Mouse (Mus musculus) CH12.LX (cell line): Measurements from ENCODE around the gene Zkscan6. TPM values are rescaled to one million over a fixed set of nuclear protein-coding genes. Genes with fewer than 3 reads are reported as not detected.

Experiments
- DNase-seq: peaks from one replicate; pipeline ENCODE4 v3.0.0-alpha.2; 2013; ENCODE audit errors: extremely low read depth
- H3K27ac ChIP-seq: 2 replicates; pipeline ENCODE4 v1.5.1; 2012; ENCODE audit warnings: low read depth, mild to moderate bottlenecking, control low read depth, moderate library complexity; ENCODE audit not compliant: insufficient read depth
- H3K27me3 ChIP-seq: replicated peaks from 2 replicates; pipeline ENCODE3; 2012; ENCODE audit warnings: inconsistent platforms
- H3K36me3 ChIP-seq, 2 experiments: replicated peaks in 1 of 2; 2 replicates each; pipeline versions ENCODE3 to v1.6.1; 2012; ENCODE audit warnings: inconsistent platforms in 1 of 2, low read length in 1 of 2, mild to moderate bottlenecking in 1 of 2, mixed read lengths in 1 of 2, moderate library complexity in 1 of 2; ENCODE audit not compliant: control insufficient read depth in 1 of 2, insufficient read depth in 1 of 2
- H3K4me1 ChIP-seq, 2 experiments: 2 replicates each; pipeline ENCODE4 v1.6.1; 2012; ENCODE audit warnings: inconsistent platforms in 1 of 2, moderate library complexity in 1 of 2; ENCODE audit not compliant: insufficient read depth in 2 of 2, control insufficient read depth in 1 of 2
- H3K4me2 ChIP-seq: 2 replicates; pipeline ENCODE4 v1.6.1; 2012; ENCODE audit warnings: low read depth, mild to moderate bottlenecking, control low read depth; ENCODE audit not compliant: poor library complexity, insufficient read depth, severe bottlenecking
- H3K4me3 ChIP-seq, 3 experiments: fragments of 150-350 bp in 1 of 3; sonication (generic) in 1 of 3; replicated peaks in 1 of 3; 2 replicates each; pipeline versions ENCODE3 to v1.5.1; 2011 to 2012; ENCODE audit warnings: low read depth in 2 of 3, low read length in 2 of 3, mild to moderate bottlenecking in 2 of 3, moderate library complexity in 2 of 3, control low read depth in 1 of 3, improper control_type of control experiment in 1 of 3, inconsistent platforms in 1 of 3, mixed read lengths in 1 of 3; ENCODE audit not compliant: poor library complexity in 1 of 3
- H3K79me2 ChIP-seq: replicated peaks from 2 replicates; pipeline ENCODE4 v1.6.1; 2012; ENCODE audit warnings: mild to moderate bottlenecking, moderate library complexity; ENCODE audit not compliant: control insufficient read depth, poor library complexity, insufficient read depth, severe bottlenecking; ENCODE audit errors: extremely low read depth
- H3K9ac ChIP-seq: 2 replicates; pipeline ENCODE4 v1.6.1; 2012; ENCODE audit warnings: low read depth, mild to moderate bottlenecking, control low read depth, moderate library complexity; ENCODE audit not compliant: insufficient read depth
- H3K9me3 ChIP-seq: replicated peaks from 2 replicates; pipeline ENCODE3; 2012; ENCODE audit warnings: low read length, inconsistent platforms, mixed read lengths
- BHLHE40 ChIP-seq: IDR thresholded peaks from 2 replicates; pipeline ENCODE4 v1.6.1; 2011; ENCODE audit warnings: mild to moderate bottlenecking, low read depth, low read length, improper control_type of control experiment
- CHD1 ChIP-seq: IDR thresholded peaks from 2 replicates; pipeline ENCODE4 v1.6.1; 2012; ENCODE audit warnings: low read depth, low read length, improper control_type of control experiment, inconsistent platforms
- CTCF ChIP-seq, 2 experiments: IDR thresholded peaks in 1 of 2; conservative IDR thresholded peaks in 1 of 2; 2 replicates each; pipeline ENCODE4 v1.5.1; 2011 to 2012; ENCODE audit warnings: low read depth in 2 of 2, low read length in 2 of 2, improper control_type of control experiment in 1 of 2, inconsistent platforms in 1 of 2, mild to moderate bottlenecking in 1 of 2, moderate library complexity in 1 of 2
- ELF1 ChIP-seq: IDR thresholded peaks from 2 replicates; pipeline ENCODE4 v1.6.1; 2014; ENCODE audit warnings: low read depth, mild to moderate bottlenecking, inconsistent platforms, low read length, improper control_type of control experiment
- ETS1 ChIP-seq: conservative IDR thresholded peaks from 2 replicates; pipeline ENCODE4 v1.6.1; 2012; ENCODE audit warnings: low read depth, mild to moderate bottlenecking, inconsistent platforms, low read length, improper control_type of control experiment, moderate library complexity
- GABPA ChIP-seq: IDR thresholded peaks from 2 replicates; pipeline ENCODE4 v1.6.1; 2012; ENCODE audit warnings: low read depth, low read length, improper control_type of control experiment, inconsistent platforms; ENCODE audit not compliant: insufficient replicate concordance
- HCFC1 ChIP-seq: IDR thresholded peaks from 2 replicates; pipeline ENCODE4 v1.6.1; 2012; ENCODE audit warnings: low read depth, mild to moderate bottlenecking, inconsistent platforms, low read length, improper control_type of control experiment
- JUND ChIP-seq: conservative IDR thresholded peaks from 2 replicates; pipeline ENCODE4 v1.6.1; 2011; ENCODE audit warnings: low read depth, low read length, improper control_type of control experiment
- KAT2A ChIP-seq: IDR thresholded peaks from 2 replicates; pipeline ENCODE4 v1.6.1; 2012; ENCODE audit warnings: low read length, improper control_type of control experiment, inconsistent platforms; ENCODE audit not compliant: insufficient replicate concordance
- MAFK ChIP-seq: IDR thresholded peaks from 2 replicates; pipeline ENCODE4 v1.6.1; 2011; ENCODE audit warnings: low read length, improper control_type of control experiment; ENCODE audit not compliant: insufficient replicate concordance
- MAZ ChIP-seq: IDR thresholded peaks from 2 replicates; pipeline ENCODE4 v1.6.1; 2012; ENCODE audit warnings: low read depth, mild to moderate bottlenecking, inconsistent platforms, low read length, improper control_type of control experiment, moderate library complexity
- MEF2A ChIP-seq: IDR thresholded peaks from 2 replicates; pipeline ENCODE4 v1.6.1; 2014; ENCODE audit warnings: low read depth, mild to moderate bottlenecking, inconsistent platforms, low read length, improper control_type of control experiment, borderline replicate concordance
- PAX5 ChIP-seq: IDR thresholded peaks from 2 replicates; pipeline ENCODE4 v1.6.1; 2012; ENCODE audit warnings: low read length, inconsistent platforms, mixed read lengths
- POLR2AphosphoS2 ChIP-seq: IDR thresholded peaks from 2 replicates; pipeline ENCODE4 v1.6.1; 2011; ENCODE audit warnings: low read depth, low read length, improper control_type of control experiment
- RAD21 ChIP-seq: IDR thresholded peaks from 2 replicates; pipeline ENCODE4 v1.6.1; 2011; ENCODE audit warnings: low read depth, mild to moderate bottlenecking, low read length, improper control_type of control experiment, moderate library complexity
- SMC3 ChIP-seq: IDR thresholded peaks from 2 replicates; pipeline ENCODE4 v1.6.1; 2011; ENCODE audit warnings: low read depth, low read length, improper control_type of control experiment
- TCF12 ChIP-seq: IDR thresholded peaks from 2 replicates; pipeline ENCODE4 v1.6.1; 2014; ENCODE audit warnings: low read depth, mild to moderate bottlenecking, inconsistent platforms, low read length, improper control_type of control experiment
- UBTF ChIP-seq: IDR thresholded peaks from 2 replicates; pipeline ENCODE4 v1.6.1; 2012; ENCODE audit warnings: low read depth, mild to moderate bottlenecking, inconsistent platforms, low read length, improper control_type of control experiment, moderate library complexity
- ZMIZ1 ChIP-seq: IDR thresholded peaks from 2 replicates; pipeline ENCODE4 v1.6.1; 2012; ENCODE audit warnings: low read depth, mild to moderate bottlenecking, inconsistent platforms, low read length, improper control_type of control experiment
- dilution Hi-C: fragments of 300-500 bp; cut with MboI; formaldehyde crosslinking; loops from 2 replicates; pipeline ENCODE4 v1.14.3; 2020; ENCODE audit warnings: low sequenced_read_pairs; ENCODE audit not compliant: extremely low pct_unique_long_range_greater_than_20kb, extremely low pct_ligation_motif_present
- in situ Hi-C: fragments of 300-500 bp; cut with MboI; formaldehyde crosslinking; loops from 3 replicates; pipeline ENCODE4 v1.14.3; 2019; ENCODE audit warnings: low sequenced_read_pairs, low pct_ligation_motif_present, low pct_unique_long_range_greater_than_20kb, mixed read lengths
- polyA plus RNA-seq: library from polyadenylated mRNA; unstranded; fragments of >175 nt; gene quantifications from 2 replicates; pipeline ENCODE4 v1.2.1, GENCODE M21; 2012; ENCODE audit warnings: low read depth; ENCODE audit not compliant: insufficient read length
- total RNA-seq, 2 experiments: library from RNA; depleted of rRNA; stranded (reverse); fragments of 300-350 nt in 1 of 2; fragments of >200 nt in 1 of 2; gene quantifications; 2 replicates each; pipeline ENCODE4 v1.2.3; 2012 to 2014

Zkscan6 gene
- total and polyA plus RNA-seq, 3 experiments = 15.8 to 20.5 (median 16.6) TPM

- no peaks in the 10 kb centered on the region for H3K27me3 ChIP-seq
- H3K27ac ChIP-seq = no peak overlapping the region
- dilution Hi-C loops = no loop called here
- peaks cover 9% of the 10 kb centered on the region; the same call in 1 of the 2 replicates for H3K79me2 ChIP-seq
- peaks cover 0 to 31% of the 10 kb centered on the region in 2 experiments; a peak in 2 of 4 replicates for H3K4me1 ChIP-seq
- no peak overlapping the region for H3K9ac ChIP-seq
- H3K4me2 ChIP-seq = no peak overlapping the region
- TF ChIP-seq HCFC1 (no peak), MAZ (no peak), ELF1 (no peak), BHLHE40 (no peak), GABPA (no peak), KAT2A (no peak), MAFK (no peak), JUND (no peak), POLR2AphosphoS2 (no peak), PAX5 (no peak), MEF2A (no peak)
- in situ Hi-C loops = no loop called here
- no peaks in the 10 kb centered on the region for H3K9me3 ChIP-seq
- peaks cover 65 to 89% of the 10 kb centered on the region in 2 experiments for H3K36me3 ChIP-seq
- no peak overlapping the region for H3K4me3 ChIP-seq
- no peak for DNase-seq
These were observed 11.2 kb downstream of the Zkscan6 start for GRCm38 (mm10) chr11:65818193-65818592.

- dilution Hi-C loops (no loop called here), in situ Hi-C loops (no loop called here)
- Histone ChIP-seq H3K4me3 (no peak overlapping the region), H3K9me3 (no peaks in the 10 kb centered on the region), H3K4me1 (peaks cover 0 to 17% of the 10 kb centered on the region in 2 experiments; a peak in 1 of 4 replicates), H3K36me3 (peaks cover 60 to 91% of the 10 kb centered on the region in 2 experiments), H3K27ac (no peak overlapping the region)
- TF ChIP-seq CTCF (conservative IDR thresholded peaks at IDR 0.05 in 1 of 2, IDR thresholded peaks at IDR 0.05 in 1 of 2; ENCODE audit: low read depth in 2 of 2, low read length in 2 of 2) = peak in 1 of 2 experiments; percentile 37; a peak in 2 of 4 replicates
- no peak for TF ChIP-seq TCF12
- TF ChIP-seq, all 38 proteins: peak for 1
- Histone ChIP-seq H3K79me2 (0 out of 2 replicates have a peak, but pooled peaks cover 2% of the 10 kb centered on the region), H3K27me3 (no peaks in the 10 kb centered on the region), H3K9ac (no peak overlapping the region), H3K4me2 (no peak overlapping the region)
- no peak for DNase-seq
These were observed 13.3 kb downstream of the Zkscan6 start for GRCm38 (mm10) chr11:65820280-65820679.

- in situ Hi-C loops = no loop called here
- dilution Hi-C loops = no loop called here
These were observed 13.9 kb downstream of the Zkscan6 start for GRCm38 (mm10) chr11:65820877-65821276.

More at GRCm38 (mm10) chr11:65820877-65821276, 13.9 kb downstream of the Zkscan6 start:
- peaks cover 55 to 90% of the 10 kb centered on the region in 2 experiments for H3K36me3 ChIP-seq
- no peak overlapping the region for H3K27ac ChIP-seq
- H3K4me2 ChIP-seq = no peak overlapping the region
- TF ChIP-seq ETS1 (no peak), MAFK (no peak), SMC3 (peak; percentile 67), KAT2A (no peak), CHD1 (no peak), UBTF (no peak), RAD21 (peak; percentile 67), GABPA (no peak), ZMIZ1 (no peak), CTCF (conservative IDR thresholded peaks at IDR 0.05 in 1 of 2, IDR thresholded peaks at IDR 0.05 in 1 of 2; ENCODE audit: low read depth in 2 of 2, low read length in 2 of 2) (peak; percentile 50 to 83)
- peak; percentile 72 for DNase-seq
- peaks cover 0 to 14% of the 10 kb centered on the region in 2 experiments; a peak in 1 of 4 replicates for H3K4me1 ChIP-seq
- H3K4me3 ChIP-seq = no peak overlapping the region
- H3K27me3 ChIP-seq = no peaks in the 10 kb centered on the region
- 0 out of 2 replicates have a peak, but pooled peaks cover 2% of the 10 kb centered on the region for H3K79me2 ChIP-seq
- H3K9ac ChIP-seq = no peak overlapping the region
- no peaks in the 10 kb centered on the region for H3K9me3 ChIP-seq
